Mouse (Mus musculus) layer of hippocampus, postnatal 36 days (tissue): ENCODE measurements around the gene Gpr3. TPM values are rescaled to one million over a fixed set of nuclear protein-coding genes. Genes with fewer than 3 reads are reported as not detected.
A peak's percentile ranks its signal among the peaks of the same experiment; 100 is the strongest.

Experiments
- DNase-seq, 2 experiments: peaks; one replicate each; pipeline ENCODE4 v3.0.0; 2022
- total RNA-seq, 2 experiments: library from RNA; stranded (reverse); gene quantifications; 2 replicates each; pipeline ENCODE4 v1.2.3; 2021

Gpr3 gene
- total RNA-seq, 2 experiments from 2014 or later = 6.8 to 7.3 TPM

DNA sequence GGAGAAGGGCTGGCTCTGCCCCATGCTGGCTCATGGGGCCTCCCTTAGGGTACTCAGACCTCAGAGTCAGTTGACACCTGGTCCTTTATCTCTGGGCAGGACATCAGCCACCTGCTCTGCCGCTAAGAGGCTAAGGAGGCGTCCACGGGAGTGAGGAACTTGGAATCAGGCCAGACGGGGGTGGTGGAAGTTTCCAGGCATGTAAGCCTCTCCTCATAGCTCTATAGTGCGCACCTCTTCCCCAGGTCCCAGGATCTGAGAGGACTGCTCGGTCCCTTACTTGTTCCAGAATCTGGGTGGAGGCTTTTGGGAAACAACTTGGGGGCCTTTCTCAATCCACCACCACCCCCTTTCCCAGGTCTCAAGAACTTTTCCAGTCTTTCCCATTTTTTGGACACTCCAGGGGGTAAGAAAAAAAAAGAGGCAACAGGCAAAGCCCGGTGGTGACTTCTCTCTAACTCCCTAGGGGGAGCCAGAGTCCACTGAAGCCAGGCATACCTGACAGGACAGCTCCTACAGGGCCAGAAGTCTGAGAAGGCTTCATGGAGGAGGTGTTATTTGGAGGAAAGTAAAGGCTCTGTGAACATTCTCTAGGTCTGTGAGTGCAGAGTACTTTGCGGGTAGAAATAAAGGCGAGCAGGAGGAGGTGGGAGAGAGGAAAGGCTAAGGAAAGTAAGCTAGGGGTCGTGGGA lies 21.1 kb upstream of the Gpr3 start:
- no peak for DNase-seq

- no peak for DNase-seq
Measured at GRCm38 (mm10) chr4:133229582-133229981, 17.2 kb upstream of the Gpr3 start.

- no peak for DNase-seq
Measured at GRCm38 (mm10) chr4:133227636-133228035, 15.3 kb upstream of the Gpr3 start.

- DNase-seq = no peak
Measured at GRCm38 (mm10) chr4:133226073-133226472, 13.7 kb upstream of the Gpr3 start.

GRCm38 (mm10) chr4:133223875-133224274 lies 11.5 kb upstream of the Gpr3 start:
- DNase-seq = no peak

DNA sequence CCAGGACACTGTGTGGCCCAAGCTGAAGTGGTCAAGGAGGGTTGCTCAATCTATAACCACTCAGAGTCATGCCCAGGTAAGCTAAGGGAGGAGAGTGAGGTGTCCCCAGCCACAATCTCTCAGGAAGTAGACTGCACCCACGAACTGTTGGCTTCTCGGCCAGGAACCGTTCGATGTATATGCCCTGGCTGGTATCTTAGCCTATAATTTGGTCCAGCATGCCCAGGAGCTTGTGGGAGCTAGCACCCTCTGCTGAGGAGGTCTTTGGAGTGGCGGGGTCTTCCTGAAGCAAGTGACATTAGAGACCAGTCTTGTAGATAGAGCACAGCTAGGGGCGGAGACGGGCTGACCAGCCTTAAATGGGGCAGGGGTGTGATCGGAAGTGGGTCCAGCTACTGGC lies 9.4 kb upstream of the Gpr3 start:
- DNase-seq = no peak

DNA sequence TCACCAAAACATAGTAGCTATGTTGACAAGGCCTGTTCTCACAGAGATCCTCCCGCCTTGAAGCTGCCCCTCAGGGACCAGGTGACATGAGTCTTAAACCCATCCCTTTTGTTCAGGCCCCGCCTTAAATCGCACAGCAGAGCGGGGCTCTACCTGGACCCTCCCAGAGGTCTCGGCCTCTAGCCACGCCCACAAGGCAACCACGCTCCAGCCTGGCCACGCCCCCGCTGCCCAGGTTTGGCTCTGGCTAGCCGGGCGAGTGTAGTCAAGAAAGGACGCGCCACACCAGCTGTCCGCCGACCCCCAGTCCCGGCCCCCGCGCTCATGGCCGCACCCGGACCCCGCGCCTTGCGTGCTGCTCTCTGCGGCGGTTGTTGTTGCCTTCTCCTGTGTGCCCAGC lies 8.3 kb upstream of the Gpr3 start:
- DNase-seq = no peak

- no peak for DNase-seq
Measured at GRCm38 (mm10) chr4:133218745-133219144, 6.4 kb upstream of the Gpr3 start.

DNA sequence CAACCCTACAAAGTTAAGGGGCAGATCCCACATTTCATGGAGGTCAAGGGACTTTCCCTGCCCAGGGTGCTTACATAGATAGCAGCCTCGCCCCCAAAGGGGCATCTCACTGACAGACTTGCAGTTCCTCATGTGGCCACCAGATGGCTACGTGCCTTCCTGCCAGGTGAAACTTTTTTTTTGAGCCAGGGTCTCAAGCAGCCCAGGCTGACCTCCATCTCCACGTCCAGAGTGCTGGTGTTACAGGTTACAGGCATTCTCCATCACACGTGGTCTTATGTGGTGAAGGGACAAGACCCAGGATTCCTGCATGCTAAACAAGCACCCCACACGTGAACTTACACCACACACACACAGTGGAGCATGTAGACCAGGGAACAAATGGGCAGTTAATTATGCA lies 5.3 kb upstream of the Gpr3 start:
- DNase-seq = peak; percentile 39 to 50

- DNase-seq = no peak
Measured at GRCm38 (mm10) chr4:133213661-133214060, 1.3 kb upstream of the Gpr3 start.

DNA sequence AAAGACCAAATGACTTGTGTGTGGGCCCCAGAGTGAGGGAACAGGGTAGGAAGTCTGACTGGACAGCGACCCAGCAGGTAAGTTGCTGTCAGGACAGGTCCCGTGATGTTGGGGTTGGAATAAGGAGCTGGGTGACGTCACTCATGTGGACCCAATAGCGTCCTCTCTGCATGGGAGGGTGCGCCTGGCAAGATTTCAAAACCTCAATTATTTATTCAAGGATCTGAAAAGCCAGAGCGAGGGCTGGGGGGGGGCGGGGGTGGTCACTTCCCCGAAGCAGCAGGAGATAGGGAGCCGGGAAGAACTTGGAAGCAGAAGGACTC lies 893 bp upstream of the Gpr3 start:
- DNase-seq = no peak

GRCm38 (mm10) chr4:133212562-133213267 lies 379 bp upstream of the Gpr3 start:
- DNase-seq = peak; percentile 81 to 82

DNA sequence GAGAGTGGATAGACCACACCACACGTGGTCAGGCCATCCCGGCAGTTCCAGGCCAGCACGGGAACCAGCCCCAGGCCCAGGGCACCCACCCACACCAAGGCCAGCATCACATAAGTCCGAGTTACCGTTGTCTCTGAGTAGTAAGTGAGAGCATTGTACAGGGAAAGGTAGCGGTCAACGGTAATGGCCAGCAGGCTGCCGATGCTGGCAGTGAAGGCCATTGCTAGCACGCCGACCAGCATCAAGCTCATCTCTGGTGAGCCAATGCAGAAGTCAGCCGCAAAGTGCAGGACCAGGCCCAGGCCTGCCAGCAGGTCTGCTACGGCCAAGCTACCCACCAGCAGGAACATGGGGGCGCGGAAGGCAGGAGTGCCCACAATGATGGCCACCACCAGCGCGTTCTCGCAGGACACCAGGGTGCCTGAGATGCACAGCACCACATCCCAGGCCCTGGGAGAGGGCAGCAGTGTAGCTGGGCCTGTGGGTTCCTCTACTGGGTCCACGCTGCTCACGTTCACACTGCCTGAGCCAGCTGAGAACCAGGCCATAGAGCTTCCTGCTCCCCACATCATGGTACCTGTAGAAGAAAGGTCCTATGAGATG lies 1.4 kb downstream of the Gpr3 start:
- no peak for DNase-seq

GRCm38 (mm10) chr4:133210023-133210787 lies 2.1 kb downstream of the Gpr3 start:
- DNase-seq = no peak

DNA sequence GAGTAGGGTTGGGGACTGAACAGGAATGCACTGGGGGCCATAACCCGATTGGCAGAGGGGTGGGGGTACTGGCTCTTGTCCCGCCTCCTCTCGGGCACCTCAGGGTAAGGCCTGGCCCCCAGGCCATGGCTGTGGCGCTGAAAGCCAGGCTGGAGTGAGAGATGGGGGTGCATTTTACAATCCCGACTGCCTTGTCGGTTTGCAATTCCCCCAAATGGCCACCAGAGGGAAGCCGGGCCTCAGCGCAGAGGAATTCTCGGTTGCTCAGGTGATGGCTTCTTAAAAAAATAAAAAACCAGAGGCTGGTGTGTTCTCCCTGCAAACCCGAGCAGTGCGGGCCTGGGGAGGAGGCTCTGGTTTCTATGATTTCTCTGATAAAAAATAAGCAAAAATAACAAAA lies 3.0 kb downstream of the Gpr3 start:
- DNase-seq = peak in 1 of 2 experiments; percentile 45

DNA sequence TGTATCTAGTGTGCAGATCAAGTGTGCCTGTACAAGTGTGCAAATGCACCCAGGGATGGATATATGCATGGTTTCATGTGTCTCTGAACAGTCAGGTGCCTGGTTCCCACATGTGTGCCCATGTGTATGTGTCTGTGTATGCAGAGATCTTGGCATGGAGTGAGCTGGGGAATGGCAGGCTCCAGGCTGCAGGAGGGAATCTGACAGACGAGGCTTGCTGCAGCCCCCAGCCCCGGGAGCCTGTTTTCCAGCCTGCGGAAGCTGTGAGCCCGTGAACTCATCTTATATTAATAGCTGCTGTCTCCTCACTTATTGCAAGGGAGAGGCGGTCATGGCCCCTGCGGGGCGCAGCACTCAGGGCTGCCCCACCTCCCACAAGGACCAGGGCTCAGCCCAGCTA lies 8.0 kb downstream of the Gpr3 start:
- DNase-seq = no peak

DNA sequence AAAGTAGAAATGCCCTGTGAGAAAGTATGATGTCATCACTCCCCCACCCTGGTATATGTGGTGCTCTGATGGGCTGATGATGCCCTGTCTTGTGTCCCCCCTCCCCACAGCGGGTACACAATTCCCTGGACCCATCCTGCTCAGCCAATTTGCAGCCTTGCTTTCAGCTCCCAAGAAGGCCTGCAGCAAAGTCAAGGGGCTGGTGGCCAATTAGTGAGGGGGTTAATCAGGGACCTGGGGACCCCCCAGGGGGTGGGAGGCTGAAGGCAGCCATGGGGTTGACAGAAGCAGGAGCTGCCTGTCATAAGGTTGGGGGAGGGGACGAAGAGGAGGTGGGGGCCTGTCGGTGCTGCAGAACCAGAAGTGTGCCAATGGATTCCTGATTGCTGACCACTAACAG lies 8.7 kb downstream of the Gpr3 start:
- no peak for DNase-seq

DNA sequence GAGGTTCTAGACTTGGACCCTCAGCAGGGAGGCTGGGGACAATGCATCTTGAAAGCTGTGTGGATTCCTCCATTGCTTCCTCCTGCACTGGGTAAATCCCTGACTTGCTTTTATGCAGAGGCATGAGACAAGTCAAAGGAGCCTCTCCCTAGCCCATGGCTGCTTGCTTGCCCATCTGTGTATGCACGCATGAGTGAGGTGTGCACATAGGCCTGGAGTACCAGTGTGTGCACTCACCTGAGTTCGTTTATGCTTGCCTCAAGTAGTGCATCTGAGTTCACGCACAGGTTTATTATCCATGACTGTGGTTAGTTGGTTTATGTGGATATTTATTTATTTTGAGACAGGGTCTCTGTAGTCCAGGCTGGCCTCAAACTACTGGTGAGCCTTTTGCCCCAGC lies 10.1 kb downstream of the Gpr3 start:
- DNase-seq = no peak

DNA sequence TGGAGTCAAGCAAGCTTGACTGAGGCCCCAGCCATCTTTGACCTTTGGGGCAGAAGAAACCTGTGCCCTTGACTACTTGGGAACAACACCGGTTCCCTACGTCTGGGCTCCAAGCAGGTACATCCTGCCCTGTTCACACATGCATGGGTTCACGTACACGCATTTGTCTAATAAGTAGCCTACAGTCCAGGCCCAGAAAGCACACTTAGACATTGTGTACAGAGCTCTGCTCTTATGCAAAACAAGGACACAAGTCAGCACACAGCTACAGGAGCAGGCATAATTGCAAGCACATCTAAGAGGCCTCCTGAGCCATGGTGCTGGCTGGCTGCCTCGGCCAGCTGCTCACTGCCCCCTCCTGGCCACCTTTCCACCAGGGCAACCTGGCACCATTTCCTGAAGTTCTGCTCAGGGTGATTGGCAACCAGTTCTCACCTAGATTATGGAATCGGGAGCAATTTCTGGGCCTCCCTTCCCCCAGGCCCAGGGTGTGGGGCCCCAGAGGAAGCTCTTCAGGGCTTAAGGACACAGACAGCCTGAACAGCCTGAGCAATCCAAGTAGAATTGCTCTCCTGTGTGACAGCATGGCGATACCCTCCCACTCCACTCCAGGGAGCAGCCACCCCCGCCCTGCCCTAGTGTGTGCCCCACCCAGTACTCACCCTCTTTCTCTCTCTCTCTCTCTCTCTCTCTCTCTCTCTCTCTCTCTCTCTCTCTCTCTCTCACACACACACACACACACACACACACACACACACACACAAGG lies 11.1 kb downstream of the Gpr3 start:
- peak in 1 of 2 experiments; percentile 42 for DNase-seq

DNA sequence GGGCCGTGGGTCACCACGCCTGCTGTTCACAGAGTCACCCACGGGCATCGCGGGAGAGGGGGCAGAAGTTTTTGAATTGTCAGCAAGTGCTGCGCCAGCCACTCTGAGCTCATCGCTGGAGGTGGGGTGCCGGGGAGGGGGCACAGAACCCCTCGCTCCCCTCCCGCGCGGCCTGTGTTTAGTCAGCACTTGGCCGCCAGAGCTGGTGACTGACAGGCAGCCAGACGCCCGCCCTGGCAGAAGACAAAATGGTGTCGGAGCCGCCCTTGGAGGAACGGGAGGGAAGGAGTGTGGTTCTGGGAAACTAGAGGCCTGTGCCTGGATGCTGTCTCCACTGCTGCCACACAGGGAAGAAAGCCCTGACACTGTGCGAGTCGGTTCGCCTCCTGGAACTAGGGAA lies 12.0 kb downstream of the Gpr3 start:
- peak; percentile 50 to 54 for DNase-seq

GRCm38 (mm10) chr4:133199743-133200142 lies 12.6 kb downstream of the Gpr3 start:
- DNase-seq = no peak
